19 mouse cellular contexts compared by ENCODE assay signal in genomic region chr5:136396699-136397098, GRCm38 (mm10).
A peak's percentile ranks its signal among the peaks of the same experiment; 100 is the strongest.
DNase-seq lines count a peak whose midpoint lies in the region; ATAC-seq and TF ChIP-seq lines count a peak whose summit lies in the region.
"Had no signal": no experiment of that assay in that cellular context is flagged by ENCODE, and none has a peak within 500 bp of the region (broad histone marks: within the 10 kb centered on the region; RNA-seq: fewer than 3 reads in every experiment).

No protein-coding gene starts in this region.

- no peaks in the 10 kb centered on the region for H3K9me3 ChIP-seq in lung, embryonic 16.5 days (ENCODE audit: control insufficient read depth, low read length)
- H3K9me3 ChIP-seq: heart, embryonic 15.5 days; limb, embryonic 15.5 days; megakaryocyte, embryonic 14.5 days; stomach, embryonic 15.5 days had no signal

- H3K27ac ChIP-seq in lung, embryonic 16.5 days (ENCODE audit: low read length), result peak overlapping the region; percentile 82
- H3K27ac ChIP-seq in bone marrow, adult 2 months (ENCODE audit: control insufficient read depth, insufficient read depth, low read depth, low read length, poor library complexity), result peak overlapping the region; percentile 19
- H3K27ac ChIP-seq: hindbrain, postnatal 0 days; limb, embryonic 15.5 days; stomach, embryonic 15.5 days had no signal

- no peak for DNase-seq in lung, postnatal 36 days
- peak; percentile 30 to 33 for DNase-seq in B cell, adult 2 months
- no peak for DNase-seq in left cerebral cortex, adult 9 months (ENCODE audit: low spot score in 2 of 2)
- no peak for DNase-seq in cerebellum, adult 18-20 months
- DNase-seq in right cerebral cortex, postnatal 14 days, result no peak
- DNase-seq: cerebellum, adult 9-10 months; embryo, embryonic 11 days; forebrain, postnatal 0 days; kidney, adult 18-20 months; thymus, adult 2 months had no signal

- no peak for TF ChIP-seq POLR2A in bone marrow, adult 2 months (IDR thresholded peaks at IDR 0.05; ENCODE audit: borderline replicate concordance, control insufficient read depth, low read depth, low read length)

- no peak for TF ChIP-seq CTCF in bone marrow, adult 2 months (IDR thresholded peaks at IDR 0.05; ENCODE audit: control insufficient read depth, insufficient read depth, low read length)

- no peak for ATAC-seq in lung, embryonic 16.5 days (ENCODE audit: low read depth)
- peak; percentile 56 for ATAC-seq in megakaryocyte progenitor cell, adult 5-6 weeks (replicated peaks; ENCODE audit: poor library complexity)
- ATAC-seq: forebrain, postnatal 0 days; hindbrain, postnatal 0 days; midbrain, embryonic 16.5 days had no signal

- no peak overlapping the region for H3K4me3 ChIP-seq in lung, embryonic 16.5 days (ENCODE audit: low read length)
- no peak overlapping the region for H3K4me3 ChIP-seq in bone marrow, adult 2 months (replicated peaks; ENCODE audit: control insufficient read depth, low read depth, low read length)
- H3K4me3 ChIP-seq: heart, embryonic 15.5 days; limb, embryonic 15.5 days; megakaryocyte, embryonic 14.5 days; stomach, embryonic 15.5 days had no signal

- H3K4me1 ChIP-seq in lung, embryonic 16.5 days (replicated peaks; ENCODE audit: control insufficient read depth, insufficient read depth, low read length), result peaks cover 32% of the 10 kb centered on the region
- peaks cover 19% of the 10 kb centered on the region for H3K4me1 ChIP-seq in bone marrow, adult 2 months (ENCODE audit: control insufficient read depth, insufficient read depth, low read length)

- no peaks in the 10 kb centered on the region for H3K27me3 ChIP-seq in lung, embryonic 16.5 days (ENCODE audit: control insufficient read depth, insufficient read depth, low read depth, low read length)
- H3K27me3 ChIP-seq: heart, embryonic 15.5 days; megakaryocyte, embryonic 14.5 days; stomach, embryonic 15.5 days had no signal

- H3K36me3 ChIP-seq in lung, embryonic 16.5 days (ENCODE audit: control insufficient read depth, insufficient read depth, low read length), result no peaks in the 10 kb centered on the region
- H3K36me3 ChIP-seq: heart, embryonic 15.5 days; limb, embryonic 15.5 days; stomach, embryonic 15.5 days had no signal

- H3K9ac ChIP-seq in lung, embryonic 16.5 days (ENCODE audit: low read length), result no peak overlapping the region
- H3K9ac ChIP-seq: forebrain, postnatal 0 days; heart, embryonic 15.5 days; limb, embryonic 15.5 days; stomach, embryonic 15.5 days had no signal

- 100% methylated on average over 1 of the region's 1 CpGs for WGBS in lung, embryonic 16.5 days
- WGBS in bone marrow, adult 2 months, result 56% methylated on average over 1 of the region's 1 CpGs

- no peak overlapping the region for H3K4me2 ChIP-seq in lung, embryonic 16.5 days (ENCODE audit: low read depth, low read length)
- H3K4me2 ChIP-seq: heart, embryonic 15.5 days; limb, embryonic 15.5 days; stomach, embryonic 15.5 days had no signal

Comparison
In these comparisons a context has a peak if more than half of its experiments do, and no peak if none do; other contexts are left out.
1. DNase-seq: peak in B cell, adult 2 months (2 of 2); none in lung, postnatal 36 days (single experiment), left cerebral cortex, adult 9 months (0 of 2), cerebellum, adult 18-20 months (0 of 2) and right cerebral cortex, postnatal 14 days (single experiment).